ENCODE assay signal across 9 mouse cellular contexts in genomic region chr7:68030846-68031245, GRCm38 (mm10).
DNase-seq lines count a peak whose midpoint lies in the region; ATAC-seq and TF ChIP-seq lines count a peak whose summit lies in the region.
"Had no signal": no experiment of that assay in that cellular context is flagged by ENCODE, and none has a peak within 500 bp of the region (broad histone marks: within the 10 kb centered on the region; RNA-seq: fewer than 3 reads in every experiment).

No protein-coding gene starts in this region.

- H3K4me3 ChIP-seq in gastrocnemius, adult 2 months = no peak overlapping the region
- no peak overlapping the region for H3K4me3 ChIP-seq in lung, embryonic 16.5 days (ENCODE audit: low read length)
- no peak overlapping the region for H3K4me3 ChIP-seq in stomach, embryonic 16.5 days (replicated peaks; ENCODE audit: low read length)
- H3K4me3 ChIP-seq: limb, embryonic 13.5 days had no signal

- no peaks in the 10 kb centered on the region for H3K27me3 ChIP-seq in lung, embryonic 16.5 days (ENCODE audit: control insufficient read depth, insufficient read depth, low read depth, low read length)
- no peaks in the 10 kb centered on the region for H3K27me3 ChIP-seq in stomach, embryonic 16.5 days (ENCODE audit: control insufficient read depth, insufficient read depth, low read length)
- H3K27me3 ChIP-seq: limb, embryonic 13.5 days had no signal

- 36% methylated on average over 9 of the region's 9 CpGs for WGBS in lung, embryonic 16.5 days
- 47% methylated on average over 9 of the region's 9 CpGs for WGBS in stomach, embryonic 16.5 days

- peak; percentile 56; the same call in 1 of the 2 replicates for ATAC-seq in lung, embryonic 16.5 days (ENCODE audit: low read depth)
- peak; percentile 50; the same call in 1 of the 2 replicates for ATAC-seq in stomach, embryonic 16.5 days (ENCODE audit: insufficient read depth, low FRiP score)

- TF ChIP-seq CTCF in gastrocnemius, adult 2 months (IDR thresholded peaks at IDR 0.05) = no peak

- H3K9me3 ChIP-seq in lung, embryonic 16.5 days (ENCODE audit: control insufficient read depth, low read length) = no peaks in the 10 kb centered on the region
- no peaks in the 10 kb centered on the region for H3K9me3 ChIP-seq in stomach, embryonic 16.5 days (replicated peaks; ENCODE audit: control insufficient read depth, low read length)
- H3K9me3 ChIP-seq: limb, embryonic 13.5 days had no signal

- intact Hi-C loops in gastrocnemius, adult 2 months (cut with DNase I) = no loop called here
- intact Hi-C loops in gastrocnemius, postnatal 36 days (cut with DNase I) = no loop called here

- H3K36me3 ChIP-seq in lung, embryonic 16.5 days (ENCODE audit: control insufficient read depth, insufficient read depth, low read length) = no peaks in the 10 kb centered on the region
- H3K36me3 ChIP-seq in stomach, embryonic 16.5 days (ENCODE audit: control insufficient read depth, insufficient read depth, low read length) = no peaks in the 10 kb centered on the region
- H3K36me3 ChIP-seq: limb, embryonic 13.5 days had no signal

- no peak for DNase-seq in gastrocnemius, adult 2 months
- no peak for DNase-seq in gastrocnemius, postnatal 36 days
- DNase-seq in lung, postnatal 10 days = no peak
- peak; percentile 16 for DNase-seq in kidney, postnatal 14 days
- DNase-seq in spleen, postnatal 14 days (ENCODE audit: low spot score in 2 of 2) = no peak
- no peak for DNase-seq in urinary bladder, postnatal 10 days (ENCODE audit: low spot score)

- H3K9ac ChIP-seq in lung, embryonic 16.5 days (ENCODE audit: low read length) = no peak overlapping the region
- no peak overlapping the region for H3K9ac ChIP-seq in stomach, embryonic 16.5 days (ENCODE audit: low read length)
- H3K9ac ChIP-seq: limb, embryonic 13.5 days had no signal

- H3K27ac ChIP-seq in gastrocnemius, adult 2 months = peak overlapping the region; percentile 20; the same call in 1 of the 2 replicates
- H3K27ac ChIP-seq in lung, embryonic 16.5 days (ENCODE audit: low read length) = no peak overlapping the region; the same call in 1 of the 2 replicates
- H3K27ac ChIP-seq in stomach, embryonic 16.5 days (ENCODE audit: low read length) = no peak overlapping the region
- H3K27ac ChIP-seq: limb, embryonic 13.5 days had no signal

- H3K4me1 ChIP-seq in lung, embryonic 16.5 days (replicated peaks; ENCODE audit: control insufficient read depth, insufficient read depth, low read length) = peaks cover 16% of the 10 kb centered on the region
- H3K4me1 ChIP-seq in stomach, embryonic 16.5 days (ENCODE audit: control insufficient read depth, insufficient read depth, low read length) = peaks cover 12% of the 10 kb centered on the region

- H3K4me2 ChIP-seq in lung, embryonic 16.5 days (ENCODE audit: low read depth, low read length) = no peak overlapping the region
- H3K4me2 ChIP-seq in stomach, embryonic 16.5 days (ENCODE audit: low read depth, low read length) = no peak overlapping the region
- H3K4me2 ChIP-seq: limb, embryonic 13.5 days had no signal
